Mouse (Mus musculus) liver, embryonic 16.5 days (tissue): Measurements from ENCODE around the gene Ppp1r13l. TPM values are rescaled to one million over a fixed set of nuclear protein-coding genes. Genes with fewer than 3 reads are reported as not detected.

Experiments used
- ATAC-seq: fragments of 200-750 bp; cut with Nextera tagmentation; 2 replicates; pipeline ENCODE4 v1.8.0; 2017; ENCODE audit warnings: low read depth, mild to moderate bottlenecking, moderate number of reproducible peaks, moderate library complexity
- H3K27ac ChIP-seq: fragments of 300-500 bp; sonication (generic); 2 replicates; pipeline ENCODE4 v1.5.1; 2014; ENCODE audit warnings: mild to moderate bottlenecking, low read length
- H3K27me3 ChIP-seq: fragments of 300-500 bp; sonication (generic); 2 replicates; pipeline ENCODE4 v1.6.1; 2014; ENCODE audit warnings: low read depth, low read length, mixed read lengths; ENCODE audit not compliant: control insufficient read depth, insufficient read depth
- H3K36me3 ChIP-seq: fragments of 300-500 bp; sonication (generic); 2 replicates; pipeline ENCODE4 v1.6.1; 2014; ENCODE audit warnings: mild to moderate bottlenecking; ENCODE audit not compliant: control insufficient read depth, insufficient read depth
- H3K4me1 ChIP-seq: fragments of 300-500 bp; sonication (generic); 2 replicates; pipeline ENCODE4 v1.6.1; 2014; ENCODE audit warnings: low read depth, low read length, mixed read lengths; ENCODE audit not compliant: control insufficient read depth
- H3K4me2 ChIP-seq: fragments of 300-500 bp; sonication (generic); 2 replicates; pipeline ENCODE4 v1.6.1; 2014; ENCODE audit warnings: low read depth, low read length, mixed read lengths
- H3K4me3 ChIP-seq: fragments of 300-500 bp; sonication (generic); 2 replicates; pipeline ENCODE4 v1.5.1; 2014; ENCODE audit warnings: low read depth, mild to moderate bottlenecking, low read length
- H3K9ac ChIP-seq: fragments of 300-500 bp; sonication (generic); 2 replicates; pipeline ENCODE4 v1.6.1; 2014; ENCODE audit warnings: low read depth, low read length
- H3K9me3 ChIP-seq: fragments of 300-500 bp; sonication (generic); replicated peaks from 2 replicates; pipeline ENCODE4 v1.6.1; 2016; ENCODE audit warnings: low read length; ENCODE audit not compliant: control insufficient read depth
- WGBS: fragments of 180-500 bp; shearing (Covaris S2); extraction: QIAGEN DNeasy Blood & Tissue Kit; methylation state at CpG from one replicate; pipeline ENCODE4 v1.1.7; 2014; ENCODE audit not compliant: insufficient replicate concordance; 5-methylcytosine and 5-hydroxymethylcytosine counted together
- microRNA counts: library from miRNA; unstranded; fragments of <30 nt; microRNA quantifications from one replicate; lab custom pipeline; 2016
- microRNA-seq: library from miRNA; unstranded; fragments of <30 nt; microRNA quantifications from one replicate; pipeline ENCODE4, GENCODE M21; 2016
- polyA plus RNA-seq: library from polyadenylated mRNA; unstranded; fragments of >200 nt; fragmentation: Nextera tagmentation; extraction: Ambion mirVana; gene quantifications from 2 replicates; pipeline ENCODE4 v1.2.1, GENCODE M21; 2015

The Ppp1r13l gene
- polyA plus RNA-seq, 1 experiment from 2014 or later = 0.85 TPM

GRCm38 (mm10) chr7:19426349-19426748 is 66.8 kb downstream of the Ppp1r13l start:
- Histone ChIP-seq H3K4me3 (no peak overlapping the region), H3K4me2 (no peak overlapping the region), H3K4me1 (peaks cover 2% of the 10 kb centered on the region), H3K36me3 (no peaks in the 10 kb centered on the region), H3K9ac (no peak overlapping the region), H3K27ac (no peak overlapping the region), H3K27me3 (peaks cover 13% of the 10 kb centered on the region), H3K9me3 (no peaks in the 10 kb centered on the region)
- ATAC-seq = no peak
- WGBS = 63% methylated on average over 6 of the region's 6 CpGs

- Histone ChIP-seq H3K27me3 (peaks cover 10% of the 10 kb centered on the region; the same call in 1 of the 2 replicates), H3K27ac (no peak overlapping the region), H3K9ac (no peak overlapping the region), H3K4me2 (no peak overlapping the region), H3K4me3 (no peak overlapping the region), H3K4me1 (no peaks in the 10 kb centered on the region), H3K9me3 (no peaks in the 10 kb centered on the region), H3K36me3 (no peaks in the 10 kb centered on the region)
- ATAC-seq = no peak
- 73% methylated on average over 6 of the region's 6 CpGs for WGBS
Measured at GRCm38 (mm10) chr7:19426888-19427287, 67.3 kb downstream of the Ppp1r13l start.

MicroRNA genes within 50 kb of the gene (microRNA counts, 519-probe panel; counts per million panel counts)
- 60.7 counts per million for microRNA mmu-miR-343 (lab: Ali Mortazavi, UCI)

Small RNA genes within 50 kb of the gene (microRNA-seq; reads per million reads assigned to microRNA genes)
- gene Mir343 = not detected

Other genes with a start within 250 kb of the Ppp1r13l start
- gene Gm4969, start 241.4 kb upstream of the Ppp1r13l start, polyA plus RNA-seq = 0.11 and 0.12 TPM in 2 replicates
- 4.7 and 5.2 TPM in 2 replicates for gene Fbxo46, start 239.9 kb upstream of the Ppp1r13l start, polyA plus RNA-seq
- 3.9 and 4.0 TPM in 2 replicates for gene Qpctl, start 210.5 kb upstream of the Ppp1r13l start, polyA plus RNA-seq
- 47.9 and 54.4 TPM in 2 replicates for gene Snrpd2, start 210.0 kb upstream of the Ppp1r13l start, polyA plus RNA-seq
- gene Gipr, start 193.6 kb upstream of the Ppp1r13l start, polyA plus RNA-seq = 0.99 and 2.1 TPM in 2 replicates
- 4.0 and 5.0 TPM in 2 replicates for gene Eml2, start 183.3 kb upstream of the Ppp1r13l start, polyA plus RNA-seq
- 0.49 and 0.60 TPM in 2 replicates for gene Gpr4, start 147.2 kb upstream of the Ppp1r13l start, polyA plus RNA-seq
- 13.2 and 14.3 TPM in 2 replicates for gene Opa3, start 131.4 kb upstream of the Ppp1r13l start, polyA plus RNA-seq
- gene Vasp, start 87.9 kb upstream of the Ppp1r13l start, polyA plus RNA-seq = 32.8 and 33.0 TPM in 2 replicates
- gene Ppm1n, start 79.7 kb upstream of the Ppp1r13l start, polyA plus RNA-seq = 0.11 TPM in 1 of 2 replicates, not detected in the other
- gene Rtn2, start 77.1 kb upstream of the Ppp1r13l start, polyA plus RNA-seq = 2.9 and 4.1 TPM in 2 replicates
- gene Fosb, start 49.7 kb upstream of the Ppp1r13l start, polyA plus RNA-seq = not detected in 2 replicates
- gene Ercc1, start 15.0 kb upstream of the Ppp1r13l start, polyA plus RNA-seq = 11.4 and 14.5 TPM in 2 replicates
- 6.8 TPM in 2 replicates for gene Cd3eap, start 266 bp upstream of the Ppp1r13l start, polyA plus RNA-seq
- 5.9 and 6.2 TPM in 2 replicates for gene Ercc2, start 22.3 kb downstream of the Ppp1r13l start, polyA plus RNA-seq
- gene Klc3, start 44.4 kb downstream of the Ppp1r13l start, polyA plus RNA-seq = 0.34 and 0.51 TPM in 2 replicates
- 27.9 and 65.4 TPM in 2 replicates for gene Ckm, start 45.0 kb downstream of the Ppp1r13l start, polyA plus RNA-seq
- gene Mark4, start 99.1 kb downstream of the Ppp1r13l start, polyA plus RNA-seq = 0.99 and 1.3 TPM in 2 replicates
- 0.54 and 0.55 TPM in 2 replicates for gene Exoc3l2, start 103.6 kb downstream of the Ppp1r13l start, polyA plus RNA-seq
- gene Bloc1s3, start 148.6 kb downstream of the Ppp1r13l start, polyA plus RNA-seq = 0.65 and 0.72 TPM in 2 replicates
- gene Trappc6a, start 148.6 kb downstream of the Ppp1r13l start, polyA plus RNA-seq = 37.2 and 37.4 TPM in 2 replicates
- gene Nkpd1, start 158.1 kb downstream of the Ppp1r13l start, polyA plus RNA-seq = not detected in 2 replicates
- 9.5 and 11.3 TPM in 2 replicates for gene Ppp1r37, start 203.3 kb downstream of the Ppp1r13l start, polyA plus RNA-seq
- 0.48 and 0.59 TPM in 2 replicates for gene Zfp296, start 217.5 kb downstream of the Ppp1r13l start, polyA plus RNA-seq
- gene Gemin7, start 217.8 kb downstream of the Ppp1r13l start, polyA plus RNA-seq = 71.1 and 74.2 TPM in 2 replicates
- gene Clasrp, start 244.7 kb downstream of the Ppp1r13l start, polyA plus RNA-seq = 9.4 and 11.4 TPM in 2 replicates